Mouse (Mus musculus): ENCODE measurements at regions not wholly inside any gene's neighbourhood (a gene's known extent, or its start where the extent isn't known, plus 50 kb on each side); places are given as distances from the start of the nearest gene placed in this dataset.

GRCm38 (mm10) chr3:120189606-120190005, 405.3 kb upstream of the Ptbp2 start:
- TF ChIP-seq CTCF (IDR thresholded peaks at IDR 0.05; ENCODE audit: insufficient read depth, low read length) (no peak), POLR2A (IDR thresholded peaks at IDR 0.05; ENCODE audit: borderline replicate concordance, extremely low read depth, low read depth, low read length) (no peak)
